Mouse (Mus musculus) cerebellum, postnatal 36 days (tissue): ENCODE data around the gene Ssr2.

Experiments used
- DNase-seq, 2 experiments: peaks; one replicate each; pipeline ENCODE4 v3.0.0; 2021 to 2022; ENCODE audit warnings: mixed read lengths in 2 of 2

Gene Ssr2

DNA sequence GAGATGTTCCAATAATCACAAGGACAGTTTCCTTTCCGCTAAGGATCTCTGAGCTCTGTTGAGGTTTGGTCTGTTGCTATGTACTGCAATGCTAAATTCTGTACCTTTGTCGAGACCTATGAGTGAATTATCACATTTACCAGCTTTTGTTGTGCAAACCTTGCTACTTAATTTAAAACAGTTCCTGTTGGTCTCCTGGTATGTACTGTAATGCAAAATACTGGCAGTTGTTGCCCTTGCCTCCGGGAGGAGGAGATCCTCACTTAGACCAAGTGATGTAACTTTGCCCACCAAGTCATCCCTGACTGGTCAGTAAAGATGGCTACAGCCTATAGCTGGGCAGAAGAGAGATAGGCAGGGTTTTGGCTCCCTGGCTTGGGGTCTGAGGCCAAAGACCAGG, at the start of gene Ssr2:
Ssr2 (plus strand) TSS at position 337 of the 400 bp plus-strand sequence.
- DNase-seq: no peak

DNA sequence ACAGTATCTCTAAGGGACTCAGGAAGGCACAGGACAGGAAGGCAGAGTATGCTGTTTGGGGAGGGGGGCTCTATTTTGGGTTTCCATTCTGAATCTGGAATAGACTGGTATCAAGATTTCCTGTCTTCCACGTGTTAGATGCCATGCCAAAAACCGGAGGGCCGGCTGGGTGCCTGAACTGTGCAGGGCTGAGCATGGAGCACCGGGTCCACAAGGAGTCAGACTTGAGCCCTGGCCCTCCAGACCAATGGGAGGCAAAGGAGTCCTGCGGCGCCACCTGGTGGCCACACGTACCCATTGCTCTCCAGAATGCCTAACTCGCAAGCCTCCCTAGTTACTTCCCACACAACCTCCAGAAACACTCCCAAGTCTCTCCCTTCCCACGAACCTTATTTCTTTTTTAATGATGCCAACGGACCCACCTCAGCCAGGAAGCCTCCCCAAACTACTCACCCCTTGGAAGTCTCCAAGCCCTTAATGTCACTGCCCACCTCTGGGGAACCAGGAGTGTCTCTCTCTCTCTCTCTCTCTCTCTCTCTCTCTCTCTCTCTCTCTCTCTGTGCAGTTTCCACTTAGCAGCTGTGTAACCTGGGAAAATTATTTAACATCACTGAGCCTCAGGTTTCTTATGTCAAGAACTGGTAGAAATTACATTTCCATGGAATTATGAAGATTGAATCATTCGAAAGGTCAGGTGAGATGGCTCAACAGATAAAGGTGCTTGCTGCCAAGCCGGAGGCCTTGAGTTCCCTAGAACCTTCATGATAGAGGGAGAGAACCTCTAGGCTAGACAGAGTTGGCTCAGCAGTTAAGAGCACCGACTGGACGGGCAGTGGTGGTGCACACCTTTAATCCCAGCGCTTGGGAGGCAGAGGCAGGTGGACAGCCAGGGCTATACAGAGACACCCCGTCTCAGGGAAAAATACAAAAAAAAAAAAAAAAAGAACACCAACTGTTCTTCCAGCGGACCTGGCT, 49.2 kb upstream of the Ssr2 start:
- peak; percentile 86 to 87 for DNase-seq

DNA sequence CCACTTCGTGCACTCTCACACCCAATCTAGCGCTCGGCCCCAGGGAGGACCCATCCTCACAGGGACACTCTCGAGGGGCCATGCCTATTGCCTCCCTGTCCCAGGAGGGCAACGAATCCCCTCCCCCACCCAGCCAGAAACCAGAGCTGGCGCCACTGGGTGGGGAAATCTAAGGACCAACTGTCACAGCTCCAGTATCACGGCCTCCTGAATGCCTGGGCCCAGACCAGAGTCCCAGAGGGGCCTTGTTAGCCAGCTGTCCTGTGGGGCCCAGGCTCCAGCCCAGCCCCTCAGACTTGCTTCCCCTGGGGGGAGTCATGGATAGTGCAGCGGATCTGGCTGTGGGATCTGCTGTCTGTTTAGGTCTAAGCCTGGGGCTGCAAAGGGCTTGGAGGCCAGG, 48.1 kb upstream of the Ssr2 start:
- DNase-seq: peak in 1 of 2 experiments; percentile 13

- peak in 1 of 2 experiments; percentile 4 for DNase-seq
Observed at GRCm38 (mm10) chr3:88528646-88529045, 47.0 kb upstream of the Ssr2 start.

DNA sequence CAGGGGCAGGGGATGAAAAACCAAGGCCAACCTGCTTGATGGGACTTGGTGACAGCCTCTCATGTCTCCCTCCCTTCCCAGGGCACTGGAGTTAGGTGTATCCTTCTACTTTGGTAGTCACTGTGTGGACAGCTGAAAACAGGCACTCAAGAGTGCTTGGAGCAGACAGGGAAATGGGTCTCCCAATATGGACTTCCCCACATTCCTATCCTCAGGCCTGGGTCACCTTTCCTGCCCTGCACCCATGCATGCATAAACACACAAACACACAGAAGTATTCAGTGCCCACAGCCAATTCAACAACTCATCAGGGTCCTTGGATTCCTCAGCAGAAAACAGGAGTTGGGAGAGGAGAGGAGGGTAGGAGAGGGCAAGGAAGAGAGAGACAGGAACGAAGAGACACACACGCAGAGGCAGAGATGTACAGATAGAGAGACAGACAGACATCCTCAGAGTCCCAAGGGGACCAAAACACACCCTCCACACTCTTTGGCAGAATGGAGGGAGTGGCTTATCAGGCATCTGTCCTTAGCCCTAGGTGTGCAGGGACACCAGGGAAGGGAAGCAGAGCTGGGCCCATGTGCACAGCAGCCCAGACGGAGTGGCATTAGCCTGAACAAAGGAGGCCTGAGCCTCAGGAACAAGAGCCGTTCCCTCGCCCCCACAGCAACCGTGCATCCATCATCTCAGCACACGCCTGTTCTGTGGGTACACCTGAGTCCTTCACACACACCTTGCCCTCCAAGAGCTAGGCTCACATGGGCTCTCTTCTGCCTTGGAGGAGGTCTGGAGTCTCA, 46.3 kb upstream of the Ssr2 start:
- peak in 1 of 2 experiments; percentile 2 for DNase-seq

DNA sequence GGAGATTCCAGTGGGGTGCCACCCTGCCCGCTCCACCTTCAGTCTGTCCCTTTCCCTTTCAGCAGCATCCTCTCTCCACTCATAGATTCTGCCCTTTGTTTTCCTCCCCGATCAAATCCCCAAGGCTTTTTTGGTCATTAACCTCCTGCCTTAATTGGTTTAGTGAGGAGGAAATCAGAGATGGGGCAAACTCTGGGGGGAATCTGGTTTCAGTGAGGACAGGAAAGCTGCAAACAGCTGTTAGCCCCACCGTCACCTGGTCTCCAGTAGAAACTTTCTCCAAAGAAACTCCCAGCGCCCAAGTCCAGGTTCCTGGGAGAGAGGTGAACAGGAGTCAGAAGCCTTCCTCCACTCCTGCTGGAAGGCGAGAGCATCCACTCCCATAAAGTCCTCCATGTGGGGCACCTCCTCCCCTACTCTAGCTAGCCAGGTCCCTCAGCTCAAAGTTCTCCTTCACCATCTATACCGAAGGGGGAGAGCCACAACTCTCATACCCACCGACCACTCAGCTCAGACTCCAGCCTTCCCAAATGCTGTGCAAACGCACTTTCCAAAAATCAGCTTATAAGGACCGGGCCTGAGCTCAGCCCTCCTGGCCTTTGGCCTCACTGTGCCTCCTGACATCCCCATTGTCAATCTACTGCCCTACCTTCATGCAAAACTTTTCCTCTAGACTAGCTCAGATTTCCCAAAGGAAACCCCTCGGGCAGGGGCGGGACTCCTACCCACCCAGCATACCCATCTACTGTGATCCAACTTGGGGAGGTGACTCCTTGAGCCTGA, 45.4 kb upstream of the Ssr2 start:
- DNase-seq: peak in 1 of 2 experiments; percentile 1

DNA sequence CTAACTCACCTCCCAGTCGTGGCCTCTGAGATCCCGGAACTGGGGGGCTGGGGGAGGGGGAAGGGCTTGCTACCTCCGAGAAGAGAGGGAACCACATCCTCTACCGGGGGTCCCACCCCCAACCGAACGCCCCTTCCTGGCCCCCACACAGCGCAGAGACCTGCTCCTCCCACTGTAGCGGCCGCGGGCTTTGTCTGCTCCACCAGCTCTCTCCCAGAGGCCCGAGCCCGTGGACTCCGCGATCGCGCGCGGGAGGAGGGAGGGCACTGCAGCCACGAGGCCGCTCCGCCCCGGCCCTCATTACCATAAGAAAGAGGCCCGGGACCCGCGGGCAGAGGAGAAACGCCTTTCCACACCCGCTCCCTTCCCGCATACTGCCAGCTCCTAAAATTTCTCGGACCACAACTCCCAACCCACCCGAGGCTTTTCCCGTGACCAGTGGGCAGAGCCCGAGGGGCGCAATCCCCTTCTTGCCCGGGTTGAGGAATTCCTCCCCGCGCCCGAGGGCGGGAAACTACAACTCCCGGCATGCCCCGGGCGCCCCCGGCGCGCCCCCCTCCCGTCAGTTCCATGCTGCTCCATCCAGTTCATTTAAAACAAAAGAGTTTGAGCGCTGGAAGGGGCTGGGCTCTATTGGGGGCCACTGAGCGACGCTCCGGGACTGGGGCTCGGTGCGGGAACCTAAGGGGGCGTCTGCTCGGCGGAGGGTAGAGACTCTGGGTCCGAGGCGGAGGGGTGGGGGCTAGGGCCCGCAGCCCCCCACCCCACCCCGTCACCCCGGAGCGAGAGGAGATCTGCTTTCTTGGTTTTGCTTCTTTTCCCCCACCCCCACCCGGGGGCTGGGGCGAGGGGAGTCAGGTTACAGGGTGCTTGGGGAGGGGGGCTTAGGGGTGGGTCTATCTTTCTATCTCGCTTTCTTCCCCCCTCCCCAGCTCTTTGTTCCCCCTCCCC, 44.1 kb upstream of the Ssr2 start:
- DNase-seq: peak; percentile 84 to 88

- DNase-seq: peak in 1 of 2 experiments; percentile 7
Observed at GRCm38 (mm10) chr3:88532299-88532674, 43.4 kb upstream of the Ssr2 start, which contains the start of gene Mex3a. Mex3a (plus strand) TSS chr3:88532395.

- DNase-seq: peak in 1 of 2 experiments; percentile 14
Observed at GRCm38 (mm10) chr3:88532689-88533511, 42.8 kb upstream of the Ssr2 start.

GRCm38 (mm10) chr3:88533706-88534105, 42.0 kb upstream of the Ssr2 start:
- DNase-seq: peak in 1 of 2 experiments; percentile 2

GRCm38 (mm10) chr3:88535005-88535404, 40.7 kb upstream of the Ssr2 start:
- no peak for DNase-seq

DNA sequence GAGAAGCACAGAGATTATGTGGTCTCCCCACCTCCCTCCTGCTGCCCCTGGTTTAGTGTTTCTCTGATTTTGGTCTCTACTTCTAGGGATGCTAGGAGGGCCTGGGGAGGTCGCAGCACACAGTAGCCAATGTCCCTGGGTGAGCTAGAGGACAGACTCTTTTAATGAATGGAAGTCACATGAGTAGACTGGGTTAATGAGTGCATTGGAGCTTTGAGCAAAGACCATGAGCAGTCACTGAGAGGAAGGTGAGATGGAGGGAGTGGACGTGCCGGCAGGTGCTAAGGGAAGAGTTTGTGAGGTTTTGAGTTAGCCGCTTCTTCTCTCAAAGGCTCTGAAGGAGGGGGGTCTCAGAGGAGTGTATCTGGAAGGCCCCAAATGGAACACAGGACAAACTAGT, 40.1 kb upstream of the Ssr2 start:
- no peak for DNase-seq

GRCm38 (mm10) chr3:88536103-88536930, 39.4 kb upstream of the Ssr2 start:
- peak; percentile 73 to 82 for DNase-seq

DNA sequence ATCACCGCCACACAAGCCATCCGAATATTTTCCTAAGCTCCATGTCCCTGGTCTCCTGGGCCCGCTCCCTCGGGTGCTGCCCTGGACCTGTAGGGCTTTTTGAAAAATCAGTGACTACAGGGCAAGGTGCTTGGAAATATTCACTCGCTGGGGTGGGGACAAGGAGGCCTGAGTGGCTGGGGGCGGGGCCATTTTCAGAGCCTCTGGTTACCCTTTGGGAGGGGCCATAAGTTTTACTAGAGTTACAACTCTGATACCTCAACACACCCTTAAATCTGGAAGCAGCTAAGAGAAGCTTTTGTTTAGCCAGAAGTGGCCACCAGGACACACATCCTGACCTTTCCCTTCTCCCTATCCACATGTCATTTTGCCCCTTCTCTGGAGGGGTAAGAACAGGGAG, 38.5 kb upstream of the Ssr2 start:
- peak in 1 of 2 experiments; percentile 22 for DNase-seq

DNA sequence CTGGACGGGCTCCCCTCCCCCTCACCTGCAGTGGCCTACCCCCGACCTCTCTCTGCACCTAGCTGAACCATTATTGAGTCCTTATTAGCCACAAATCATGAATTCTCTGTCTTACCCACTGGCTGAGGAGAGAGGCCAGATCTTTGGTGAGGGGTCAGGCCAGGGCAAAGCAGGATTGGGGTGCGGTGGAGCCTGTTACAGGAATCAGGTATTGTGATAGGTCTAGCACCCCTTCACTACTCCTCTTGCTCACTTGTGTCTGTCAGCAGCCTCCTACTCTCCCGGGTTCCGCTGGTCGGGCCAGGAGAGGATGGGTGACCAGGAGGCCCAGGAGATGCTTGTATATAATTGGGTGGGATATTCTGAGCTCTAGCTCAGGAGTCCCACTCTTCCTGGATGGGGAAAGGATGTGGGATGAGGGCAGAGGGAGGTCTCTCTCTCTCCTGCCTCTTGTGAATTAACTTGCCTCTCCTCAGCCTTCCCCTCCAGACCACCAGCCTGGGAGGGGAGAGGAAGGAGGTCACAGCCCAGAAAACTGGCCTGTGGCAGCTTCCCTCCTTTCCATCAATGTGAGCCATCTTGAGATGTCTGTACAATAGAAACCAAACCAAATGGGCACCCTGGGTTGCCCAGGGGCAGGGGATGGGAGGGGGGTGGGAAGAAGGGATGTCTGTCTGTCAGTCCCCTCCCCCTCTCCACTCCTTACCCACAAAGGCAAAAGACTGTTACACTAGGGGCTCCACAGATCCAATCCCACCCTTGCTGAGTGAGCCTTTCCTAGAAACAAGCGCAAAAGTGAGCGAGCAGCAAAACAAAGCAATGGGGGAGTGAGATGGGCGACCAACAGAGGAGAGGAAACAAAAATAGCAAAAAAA, 37.2 kb upstream of the Ssr2 start:
- DNase-seq: no peak

DNA sequence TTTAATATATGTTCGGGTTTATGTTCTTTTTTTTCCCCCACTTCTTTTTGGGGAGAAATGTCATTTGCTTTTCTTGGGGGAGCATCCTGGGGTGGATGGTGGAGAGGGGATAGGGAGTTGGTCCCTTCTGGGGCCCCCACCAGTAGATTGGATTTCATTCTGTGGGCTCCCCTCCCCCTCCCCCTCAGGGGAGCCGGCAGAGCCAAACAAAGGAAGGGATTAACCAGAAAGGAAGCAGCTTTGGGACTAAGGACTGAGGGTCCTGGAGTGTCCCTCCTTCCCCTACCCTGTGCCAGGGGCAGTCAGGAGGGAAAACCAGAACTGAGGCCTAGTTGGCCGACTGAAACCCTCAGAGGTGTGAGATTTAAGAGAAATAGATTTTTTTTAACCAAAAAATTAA, 36.3 kb upstream of the Ssr2 start:
- peak in 1 of 2 experiments; percentile 2 for DNase-seq

- peak in 1 of 2 experiments; percentile 3 for DNase-seq
Observed at GRCm38 (mm10) chr3:88540085-88540484, 35.6 kb upstream of the Ssr2 start.

GRCm38 (mm10) chr3:88541622-88542401, 33.9 kb upstream of the Ssr2 start:
- DNase-seq: peak; percentile 45 to 52
